Mouse (Mus musculus) small intestine, adult 2 months (tissue): ENCODE results near the gene Cntnap2. TPM values are rescaled to one million over a fixed set of nuclear protein-coding genes. Genes with fewer than 3 reads are reported as not detected.
A peak's percentile ranks its signal among the peaks of the same experiment; 100 is the strongest.

Experiments
- H3K27ac ChIP-seq: fragments of 200-500 bp; 2 replicates; pipeline ENCODE4 v1.5.1; 2012; ENCODE audit warnings: low read depth, low read length, control low read depth, inconsistent platforms; ENCODE audit not compliant: insufficient read depth
- H3K27me3 ChIP-seq: fragments of 200-500 bp; 2 replicates; pipeline ENCODE4 v1.6.1; 2012; ENCODE audit warnings: mild to moderate bottlenecking, moderate library complexity, low read length, inconsistent platforms; ENCODE audit not compliant: control insufficient read depth, insufficient read depth
- H3K36me3 ChIP-seq: fragments of 200-500 bp; 2 replicates; pipeline ENCODE4 v1.6.1; 2012; ENCODE audit warnings: mild to moderate bottlenecking, low read length, control low read depth, inconsistent platforms; ENCODE audit not compliant: control insufficient read depth, insufficient read depth
- H3K4me1 ChIP-seq: fragments of 200-500 bp; 2 replicates; pipeline ENCODE4 v1.6.1; 2012; ENCODE audit warnings: low read length, inconsistent platforms, mixed read lengths; ENCODE audit not compliant: control insufficient read depth, insufficient read depth, insufficient read length
- H3K4me3 ChIP-seq: fragments of 200-500 bp; 2 replicates; pipeline ENCODE4 v1.5.1; 2012; ENCODE audit warnings: low read depth, mild to moderate bottlenecking, control low read depth, inconsistent platforms, low read length, moderate library complexity
- CTCF ChIP-seq: fragments of 200-500 bp; IDR thresholded peaks from 2 replicates; pipeline ENCODE4 v1.5.1; 2012; ENCODE audit warnings: low read depth, mild to moderate bottlenecking, control low read depth, inconsistent platforms, low read length, moderate library complexity, mixed read lengths; ENCODE audit not compliant: insufficient replicate concordance, insufficient read length; ENCODE audit errors: extremely low read depth
- POLR2A ChIP-seq: fragments of 200-500 bp; IDR thresholded peaks from 2 replicates; pipeline ENCODE4 v1.6.1; 2012; ENCODE audit warnings: low read depth, mild to moderate bottlenecking, control low read depth, inconsistent platforms, low read length, moderate library complexity
- WGBS: fragments of 180-500 bp; shearing (Covaris S2); methylation state at CpG from one replicate; pipeline ENCODE4 v1.1.7; 2018; 5-methylcytosine and 5-hydroxymethylcytosine counted together
- polyA plus RNA-seq: library from polyadenylated mRNA; depleted of rRNA; stranded (reverse); fragments of >200 nt; gene quantifications from 2 replicates; pipeline ENCODE4 v1.2.3, GENCODE M21; 2012

The Cntnap2 gene
- polyA plus RNA-seq, 1 experiment: 0.20 TPM

- Histone ChIP-seq H3K27me3 (no peaks in the 10 kb centered on the region), H3K4me1 (peaks cover 4% of the 10 kb centered on the region; the same call in 1 of the 2 replicates), H3K4me3 (no peak overlapping the region), H3K27ac (peak overlapping the region; percentile 46; the same call in 1 of the 2 replicates), H3K36me3 (no peaks in the 10 kb centered on the region)
- 48% methylated on average over 3 of the region's 3 CpGs for WGBS
- TF ChIP-seq CTCF: no peak
- no peak for TF ChIP-seq POLR2A
Observed at GRCm38 (mm10) chr6:46919973-46920372, 1860.8 kb downstream of the Cntnap2 start.

GRCm38 (mm10) chr6:46924709-46925108 is 1865.6 kb downstream of the Cntnap2 start:
- H3K4me3 ChIP-seq: no peak overlapping the region
- H3K27me3 ChIP-seq: no peaks in the 10 kb centered on the region
- H3K4me1 ChIP-seq: peaks cover under 1% of the 10 kb centered on the region; the same call in 1 of the 2 replicates
- TF ChIP-seq CTCF: no peak
- 72% methylated on average over 7 of the region's 7 CpGs for WGBS
- H3K36me3 ChIP-seq: no peaks in the 10 kb centered on the region
- no peak overlapping the region for H3K27ac ChIP-seq

GRCm38 (mm10) chr6:46945703-46946102 is 1886.5 kb downstream of the Cntnap2 start:
- H3K27me3 ChIP-seq: no peaks in the 10 kb centered on the region
- 64% methylated on average over 4 of the region's 4 CpGs for WGBS
- no peak overlapping the region for H3K27ac ChIP-seq
- no peak for TF ChIP-seq CTCF
- TF ChIP-seq POLR2A: no peak
- H3K4me3 ChIP-seq: no peak overlapping the region
- H3K36me3 ChIP-seq: no peaks in the 10 kb centered on the region
- H3K4me1 ChIP-seq: no peaks in the 10 kb centered on the region

- no peak for TF ChIP-seq POLR2A
- TF ChIP-seq CTCF: peak; percentile 76; the same call in 1 of the 2 replicates
- WGBS: 31% methylated on average over 10 of the region's 10 CpGs
- H3K36me3 ChIP-seq: no peaks in the 10 kb centered on the region
- H3K27me3 ChIP-seq: no peaks in the 10 kb centered on the region; the same call in 1 of the 2 replicates
- no peak overlapping the region for H3K4me3 ChIP-seq
- H3K27ac ChIP-seq: no peak overlapping the region
- no peaks in the 10 kb centered on the region for H3K4me1 ChIP-seq
Observed at GRCm38 (mm10) chr6:46961022-46961686, 1902.0 kb downstream of the Cntnap2 start.

DNA sequence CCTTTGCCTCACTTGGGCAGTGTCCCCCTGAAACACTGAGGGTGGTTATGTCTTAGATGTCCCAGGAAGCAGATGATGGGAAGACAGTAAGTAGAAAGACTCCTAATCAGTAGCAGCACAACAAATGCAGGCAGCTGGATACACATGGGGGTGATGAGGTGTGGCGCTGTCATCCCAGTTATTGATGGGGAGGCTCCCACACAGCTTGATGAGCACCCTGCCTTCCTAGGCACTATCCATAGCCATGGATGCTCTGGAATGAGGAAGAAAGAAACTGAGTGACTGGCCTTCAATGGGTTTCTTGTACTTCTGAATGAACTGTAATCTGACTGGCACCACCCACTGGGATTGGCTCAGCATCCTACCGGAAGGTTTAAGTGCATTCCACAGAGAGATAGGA is 1904.1 kb downstream of the Cntnap2 start:
- no peak overlapping the region for H3K27ac ChIP-seq
- H3K4me1 ChIP-seq: no peaks in the 10 kb centered on the region
- no peak overlapping the region for H3K4me3 ChIP-seq
- no peaks in the 10 kb centered on the region; the same call in 1 of the 2 replicates for H3K27me3 ChIP-seq
- TF ChIP-seq CTCF (no peak), POLR2A (no peak)
- no peaks in the 10 kb centered on the region for H3K36me3 ChIP-seq
- 74% methylated on average over 2 of the region's 2 CpGs for WGBS

GRCm38 (mm10) chr6:46963693-46964092 is 1904.5 kb downstream of the Cntnap2 start:
- no peak for TF ChIP-seq POLR2A
- TF ChIP-seq CTCF: no peak
- no peaks in the 10 kb centered on the region for H3K36me3 ChIP-seq
- H3K4me3 ChIP-seq: no peak overlapping the region
- WGBS: 80% methylated on average over 3 of the region's 3 CpGs
- H3K27me3 ChIP-seq: no peaks in the 10 kb centered on the region; the same call in 1 of the 2 replicates
- no peak overlapping the region for H3K27ac ChIP-seq
- no peaks in the 10 kb centered on the region for H3K4me1 ChIP-seq

DNA sequence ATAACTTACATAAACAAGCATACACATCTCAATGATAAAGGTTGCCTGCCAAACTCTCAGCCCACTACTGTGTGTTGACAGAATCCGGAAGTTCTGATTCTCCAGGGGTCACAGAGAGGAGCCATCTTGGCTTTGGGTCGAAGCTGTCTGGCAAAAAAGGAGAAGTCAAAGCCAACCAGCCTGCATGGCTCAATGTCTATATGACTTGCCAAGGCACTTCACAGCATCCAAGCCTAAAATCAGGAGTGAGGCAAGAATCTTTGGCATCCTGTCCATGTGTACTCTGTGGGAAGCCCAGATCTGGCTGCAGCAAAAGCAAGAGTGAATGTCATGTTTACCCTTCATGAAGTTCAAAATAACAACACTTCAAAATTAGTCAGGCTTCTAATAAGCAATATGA is 1913.5 kb downstream of the Cntnap2 start:
- Histone ChIP-seq H3K27me3 (no peaks in the 10 kb centered on the region), H3K36me3 (no peaks in the 10 kb centered on the region), H3K27ac (no peak overlapping the region), H3K4me3 (no peak overlapping the region), H3K4me1 (no peaks in the 10 kb centered on the region)
- TF ChIP-seq CTCF (no peak), POLR2A (no peak)
- WGBS: 73% methylated on average over 2 of the region's 2 CpGs

DNA sequence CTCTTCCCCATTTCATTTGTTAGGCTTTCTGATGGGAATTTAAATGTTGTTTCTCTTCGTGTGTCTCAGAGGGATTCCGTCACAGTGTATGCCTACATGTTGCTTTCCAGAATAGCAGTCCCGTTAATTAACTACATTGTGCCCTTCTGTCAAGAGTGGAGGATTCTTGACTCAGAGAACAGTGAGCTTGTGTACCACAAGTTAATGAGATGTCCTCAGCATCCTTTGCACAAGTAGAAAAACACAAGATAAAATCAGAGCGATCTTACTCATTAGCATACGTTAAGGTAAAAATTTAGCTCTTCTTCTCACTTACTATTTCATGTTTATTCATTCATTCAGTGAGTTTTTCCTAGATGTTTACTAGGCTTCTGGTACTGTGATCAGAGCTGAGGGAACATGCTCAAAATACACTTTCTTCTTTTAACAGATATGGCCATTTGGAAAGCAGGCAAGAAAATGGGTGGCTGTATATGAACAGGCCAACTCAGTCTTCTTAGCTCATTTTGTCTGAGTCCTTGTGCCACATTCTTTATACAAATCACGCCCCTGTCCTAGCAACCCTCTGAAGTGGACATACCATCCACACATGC is 1936.9 kb downstream of the Cntnap2 start:
- TF ChIP-seq POLR2A (no peak), CTCF (no peak)
- no peaks in the 10 kb centered on the region for H3K36me3 ChIP-seq
- no peaks in the 10 kb centered on the region for H3K27me3 ChIP-seq
- H3K4me3 ChIP-seq: no peak overlapping the region
- WGBS: 89% methylated on average over 6 of the region's 6 CpGs
- H3K4me1 ChIP-seq: no peaks in the 10 kb centered on the region
- H3K27ac ChIP-seq: no peak overlapping the region
